In the genomic region with DNA sequence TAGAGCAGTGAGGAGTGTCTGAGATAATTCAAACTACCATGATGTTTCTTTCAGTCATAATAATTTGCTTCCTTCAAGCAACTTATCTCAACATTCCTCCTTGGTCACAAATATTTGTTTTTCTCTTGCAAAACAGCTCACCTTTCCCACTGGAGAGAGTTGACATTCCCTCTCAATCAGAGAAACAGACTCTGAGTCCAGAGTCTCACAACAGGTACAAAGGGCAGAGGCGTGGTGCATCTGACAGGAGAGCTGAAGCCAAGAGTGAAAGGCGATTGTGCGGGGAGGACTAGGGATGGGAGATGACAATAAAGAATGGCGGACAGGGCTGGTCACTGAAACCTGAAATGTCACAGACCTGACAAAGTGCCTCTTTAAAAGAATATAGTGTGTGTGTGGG, we compare ENCODE assay signal across 24 mouse cellular contexts. TPM values are rescaled to one million over a fixed set of nuclear protein-coding genes. Genes with fewer than 3 reads are reported as not detected.
DNase-seq lines count a peak whose midpoint lies in the region; ATAC-seq and TF ChIP-seq lines count a peak whose summit lies in the region.
"Had no signal": no experiment of that assay in that cellular context is flagged by ENCODE, and none has a peak within 500 bp of the region (broad histone marks: within the 10 kb centered on the region; RNA-seq: fewer than 3 reads in every experiment).

No protein-coding gene starts in this region.

- H3K27me3 ChIP-seq in kidney, embryonic 14.5 days (ENCODE audit: control insufficient read depth, insufficient read depth, low read length), result no peaks in the 10 kb centered on the region
- H3K27me3 ChIP-seq in liver, embryonic 13.5 days, result no peaks in the 10 kb centered on the region
- H3K27me3 ChIP-seq in stomach, postnatal 0 days (ENCODE audit: control insufficient read depth, insufficient read depth, low read length), result no peaks in the 10 kb centered on the region
- no peaks in the 10 kb centered on the region for H3K27me3 ChIP-seq in cerebellum, adult 2 months (ENCODE audit: control insufficient read depth, insufficient read depth, low read length)
- H3K27me3 ChIP-seq: hindbrain, embryonic 13.5 days; limb, embryonic 13.5 days had no signal

- no peak for TF ChIP-seq CTCF in stomach, postnatal 0 days (IDR thresholded peaks at IDR 0.05; ENCODE audit: low read depth)
- no peak for TF ChIP-seq CTCF in cerebellum, adult 2 months (IDR thresholded peaks at IDR 0.05; ENCODE audit: borderline replicate concordance, insufficient read depth, low read depth, low read length)

- ATAC-seq in kidney, embryonic 14.5 days (ENCODE audit: low FRiP score, low TSS enrichment), result no peak
- peak; percentile 29; the same call in 1 of the 2 replicates for ATAC-seq in liver, embryonic 13.5 days (ENCODE audit: low read depth)
- ATAC-seq in stomach, postnatal 0 days (ENCODE audit: low FRiP score, low TSS enrichment), result peak; percentile 85
- ATAC-seq: forebrain, embryonic 16.5 days had no signal

- H3K9ac ChIP-seq in kidney, embryonic 14.5 days (ENCODE audit: low read depth, low read length), result no peak overlapping the region
- H3K9ac ChIP-seq in liver, embryonic 13.5 days, result no peak overlapping the region
- H3K9ac ChIP-seq in stomach, postnatal 0 days (ENCODE audit: low read length), result no peak overlapping the region
- H3K9ac ChIP-seq: hindbrain, embryonic 13.5 days; limb, embryonic 13.5 days; lung, embryonic 14.5 days had no signal

- H3K4me1 ChIP-seq in kidney, embryonic 14.5 days (ENCODE audit: control insufficient read depth, insufficient read depth, low read length), result no peaks in the 10 kb centered on the region
- H3K4me1 ChIP-seq in liver, embryonic 13.5 days (replicated peaks), result peaks cover 24% of the 10 kb centered on the region
- no peaks in the 10 kb centered on the region for H3K4me1 ChIP-seq in stomach, postnatal 0 days (replicated peaks; ENCODE audit: control insufficient read depth, insufficient read depth)
- H3K4me1 ChIP-seq in cerebellum, adult 2 months (ENCODE audit: control insufficient read depth, insufficient read depth, low read length), result 0 out of 2 replicates have a peak, but pooled peaks cover 3% of the 10 kb centered on the region
- H3K4me1 ChIP-seq: embryonic facial prominence, embryonic 10.5 days; forebrain, embryonic 10.5 days; hindbrain, embryonic 13.5 days had no signal

- 81% methylated on average over 4 of the region's 4 CpGs for WGBS in kidney, embryonic 14.5 days
- WGBS in liver, embryonic 13.5 days (ENCODE audit: insufficient replicate concordance), result 72% methylated on average over 4 of the region's 4 CpGs
- WGBS in stomach, postnatal 0 days, result 69% methylated on average over 4 of the region's 4 CpGs
- WGBS in cerebellum, adult 2 months, result 95% methylated on average over 4 of the region's 4 CpGs

- no peak overlapping the region for H3K4me3 ChIP-seq in kidney, embryonic 14.5 days (ENCODE audit: low read length)
- H3K4me3 ChIP-seq in liver, embryonic 13.5 days (replicated peaks), result no peak overlapping the region
- H3K4me3 ChIP-seq in stomach, postnatal 0 days (ENCODE audit: low read depth, low read length), result no peak overlapping the region
- H3K4me3 ChIP-seq in cerebellum, adult 2 months (replicated peaks; ENCODE audit: insufficient read depth, low read depth, low read length), result no peak overlapping the region
- H3K4me3 ChIP-seq: embryonic facial prominence, embryonic 10.5 days; forebrain, embryonic 10.5 days; hindbrain, embryonic 13.5 days; layer of hippocampus, adult 2 months; limb, embryonic 13.5 days; megakaryocyte, embryonic 14.5 days had no signal

- no peak overlapping the region for H3K4me2 ChIP-seq in kidney, embryonic 14.5 days (replicated peaks; ENCODE audit: low read depth, low read length)
- H3K4me2 ChIP-seq in liver, embryonic 13.5 days, result no peak overlapping the region
- no peak overlapping the region for H3K4me2 ChIP-seq in stomach, postnatal 0 days (replicated peaks; ENCODE audit: low read depth)
- H3K4me2 ChIP-seq: hindbrain, embryonic 13.5 days; limb, embryonic 13.5 days; lung, embryonic 14.5 days had no signal

- peak; percentile 66 to 71 for DNase-seq in kidney, adult 8-10 months
- peak; percentile 81 for DNase-seq in kidney, adult 9 months
- DNase-seq in liver, embryonic 13.5 days, result no peak
- DNase-seq in stomach, postnatal 0 days (ENCODE audit: low spot score), result peak; percentile 75
- no peak for DNase-seq in layer of hippocampus, adult 9-11 months
- no peak for DNase-seq in left cerebral cortex, adult 8-10 months (ENCODE audit: low spot score in 2 of 2)
- no peak for DNase-seq in cerebellum, adult 2 months
- DNase-seq: adrenal gland, postnatal 25 days; cerebellum, adult 9-11 months; gastrocnemius, postnatal 14 days; heart, adult 11 months; lung, embryonic 14.5 days; lung, postnatal 36 days; midbrain, embryonic 14.5 days; spleen, adult 18-20 months; thymus, postnatal 25 days had no signal

- H3K36me3 ChIP-seq in kidney, embryonic 14.5 days (ENCODE audit: control insufficient read depth, insufficient read depth, low read length), result no peaks in the 10 kb centered on the region
- H3K36me3 ChIP-seq in liver, embryonic 13.5 days, result no peaks in the 10 kb centered on the region
- H3K36me3 ChIP-seq in stomach, postnatal 0 days (ENCODE audit: control insufficient read depth, insufficient read depth, low read length), result no peaks in the 10 kb centered on the region
- H3K36me3 ChIP-seq: embryonic facial prominence, embryonic 10.5 days; forebrain, embryonic 10.5 days; hindbrain, embryonic 13.5 days; limb, embryonic 13.5 days had no signal

- TF ChIP-seq EP300 in stomach, postnatal 0 days (optimal IDR thresholded peaks at IDR 0.05), result no peak

- no peak overlapping the region for H3K27ac ChIP-seq in kidney, embryonic 14.5 days (ENCODE audit: low read depth, low read length)
- 0 out of 2 replicates have a peak overlapping the region, but pooled peaks have one; percentile 31 for H3K27ac ChIP-seq in liver, embryonic 13.5 days
- H3K27ac ChIP-seq in stomach, postnatal 0 days (replicated peaks), result peak overlapping the region; percentile 58; the same call in 1 of the 2 replicates
- no peak overlapping the region for H3K27ac ChIP-seq in cerebellum, adult 2 months (ENCODE audit: insufficient read depth, low read length)
- H3K27ac ChIP-seq: embryonic facial prominence, embryonic 10.5 days; forebrain, embryonic 10.5 days; hindbrain, embryonic 13.5 days; layer of hippocampus, adult 2 months; limb, embryonic 13.5 days had no signal

- TF ChIP-seq POLR2A in cerebellum, adult 2 months (IDR thresholded peaks at IDR 0.05; ENCODE audit: borderline replicate concordance, insufficient read depth, low read length), result no peak

- H3K9me3 ChIP-seq in kidney, embryonic 14.5 days (ENCODE audit: control insufficient read depth, low read length), result no peaks in the 10 kb centered on the region
- H3K9me3 ChIP-seq in liver, embryonic 13.5 days (replicated peaks), result no peaks in the 10 kb centered on the region
- no peaks in the 10 kb centered on the region for H3K9me3 ChIP-seq in stomach, postnatal 0 days (ENCODE audit: control insufficient read depth, low read length)
- H3K9me3 ChIP-seq: embryonic facial prominence, embryonic 10.5 days; forebrain, embryonic 10.5 days; hindbrain, embryonic 13.5 days; limb, embryonic 13.5 days had no signal

RNA-seq across cellular contexts. Expression of a gene that starts 16.3 kb away (rescaled TPM):
- polyA plus RNA-seq in kidney, embryonic 14.5 days (2014; fragmentation: Nextera tagmentation; extraction: Ambion mirVana), result 10.2 and 12.6 TPM in 2 replicates
- 8.2 and 11.9 TPM in 2 replicates for polyA plus RNA-seq in liver, embryonic 13.5 days (2015; fragmentation: Nextera tagmentation; extraction: Ambion mirVana)
- polyA plus RNA-seq in stomach, postnatal 0 days (2015; fragmentation: Nextera tagmentation; extraction: Ambion mirVana), result 24.6 and 27.5 TPM in 2 replicates
- 100 to 1,000 TPM; 106 to 135 (median 117) TPM for total RNA-seq in left cerebral cortex, adult 8-10 months (2022)
- polyA plus RNA-seq in cerebellum, adult 2 months (2012; rRNA removed), result 22.0 and 25.3 TPM in 2 replicates

Comparison
In these comparisons a context has a peak if more than half of its experiments do, and no peak if none do; other contexts are left out.
1. DNase-seq: peak in kidney, adult 8-10 months (2 of 2), kidney, adult 9 months (single experiment) and stomach, postnatal 0 days (single experiment); none in liver, embryonic 13.5 days (single experiment), layer of hippocampus, adult 9-11 months (single experiment), left cerebral cortex, adult 8-10 months (0 of 2) and cerebellum, adult 2 months (0 of 2).
2. H3K27ac ChIP-seq: peak in liver, embryonic 13.5 days (single experiment) and stomach, postnatal 0 days (single experiment); none in kidney, embryonic 14.5 days (single experiment) and cerebellum, adult 2 months (single experiment).